Mouse (Mus musculus) neural tube, embryonic 15.5 days (tissue): ENCODE data around the gene Podxl2. TPM values are rescaled to one million over a fixed set of nuclear protein-coding genes. Genes with fewer than 3 reads are reported as not detected.

Experiments
- ATAC-seq: fragments of 200-750 bp; cut with Nextera tagmentation; 2 replicates; pipeline ENCODE4 v1.8.0; 2017; ENCODE audit warnings: mild to moderate bottlenecking, moderate TSS enrichment, moderate library complexity; ENCODE audit not compliant: low FRiP score
- H3K27ac ChIP-seq: fragments of 300-500 bp; sonication (generic); replicated peaks from 2 replicates; pipeline ENCODE4 v1.5.1; 2015; ENCODE audit warnings: mild to moderate bottlenecking, inconsistent platforms
- H3K27me3 ChIP-seq: fragments of 300-500 bp; sonication (generic); replicated peaks from 2 replicates; pipeline ENCODE4 v1.6.1; 2015; ENCODE audit warnings: inconsistent platforms
- H3K36me3 ChIP-seq: fragments of 300-500 bp; sonication (generic); 2 replicates; pipeline ENCODE4 v1.6.1; 2015; ENCODE audit warnings: inconsistent platforms
- H3K4me1 ChIP-seq: fragments of 300-500 bp; sonication (generic); 2 replicates; pipeline ENCODE4 v1.6.1; 2015; ENCODE audit warnings: inconsistent platforms
- H3K4me2 ChIP-seq: fragments of 300-500 bp; sonication (generic); 2 replicates; pipeline ENCODE4 v1.6.1; 2015; ENCODE audit warnings: inconsistent platforms, mild to moderate bottlenecking, moderate library complexity
- H3K4me3 ChIP-seq: fragments of 300-500 bp; sonication (generic); replicated peaks from 2 replicates; pipeline ENCODE4 v1.5.1; 2015; ENCODE audit warnings: mild to moderate bottlenecking, inconsistent platforms
- H3K9ac ChIP-seq: fragments of 300-500 bp; sonication (generic); replicated peaks from 2 replicates; pipeline ENCODE4 v1.6.1; 2015; ENCODE audit warnings: mild to moderate bottlenecking, inconsistent platforms
- H3K9me3 ChIP-seq: fragments of 300-500 bp; sonication (generic); replicated peaks from 2 replicates; pipeline ENCODE4 v1.6.1; 2016; ENCODE audit warnings: inconsistent platforms
- WGBS: fragments of 180-500 bp; shearing (Covaris S2); methylation state at CpG from one replicate; pipeline ENCODE4 v1.1.7; 2015; ENCODE audit warnings: mixed read lengths; 5-methylcytosine and 5-hydroxymethylcytosine counted together
- polyA plus RNA-seq: library from polyadenylated mRNA; unstranded; fragments of >200 nt; fragmentation: Nextera tagmentation; extraction: Ambion mirVana; gene quantifications from 2 replicates; pipeline ENCODE4 v1.2.1, GENCODE M21; 2015

Podxl2 gene
- polyA plus RNA-seq, 1 experiment from 2014 or later = 640 TPM

DNA sequence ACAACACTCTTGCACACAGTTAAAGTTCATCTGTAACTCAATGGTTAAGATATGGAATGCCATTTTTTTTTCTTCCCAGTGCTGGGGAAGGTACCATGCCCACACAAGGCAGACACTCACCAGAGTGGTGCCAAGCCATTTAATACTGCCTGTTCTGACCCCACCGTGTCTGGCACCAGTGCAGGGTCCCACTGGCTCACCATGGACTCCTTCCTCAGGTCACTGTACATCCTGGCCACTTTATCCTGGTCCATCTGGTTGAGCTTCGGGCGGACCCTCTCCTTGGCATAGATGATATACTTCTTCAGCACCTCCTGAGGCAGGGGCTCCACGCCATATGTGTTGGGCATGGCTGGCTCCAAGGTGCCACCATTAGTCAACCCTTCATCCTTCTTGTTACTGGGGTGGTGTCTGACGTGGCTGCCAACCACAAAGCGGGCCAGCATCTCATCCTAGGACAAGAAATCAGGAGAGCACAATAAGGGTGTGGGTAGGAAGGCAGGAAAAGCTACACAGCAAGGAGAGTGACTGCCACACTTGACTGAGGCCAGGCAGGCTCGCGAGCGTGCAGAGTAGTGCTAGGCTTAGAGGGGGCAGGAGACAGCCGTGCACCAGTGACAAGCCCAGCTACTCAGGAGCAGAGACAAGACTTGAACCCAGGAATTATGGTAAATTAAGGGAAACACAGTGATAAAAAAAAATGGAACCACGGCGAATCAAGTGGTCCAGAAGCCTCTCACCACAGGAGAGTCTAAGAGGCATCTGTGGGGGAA lies 11.0 kb upstream of the Podxl2 start:
- H3K4me1 ChIP-seq = 0 out of 2 replicates have a peak, but pooled peaks cover 9% of the 10 kb centered on the region
- no peaks in the 10 kb centered on the region for H3K27me3 ChIP-seq
- peaks cover 22% of the 10 kb centered on the region for H3K36me3 ChIP-seq

DNA sequence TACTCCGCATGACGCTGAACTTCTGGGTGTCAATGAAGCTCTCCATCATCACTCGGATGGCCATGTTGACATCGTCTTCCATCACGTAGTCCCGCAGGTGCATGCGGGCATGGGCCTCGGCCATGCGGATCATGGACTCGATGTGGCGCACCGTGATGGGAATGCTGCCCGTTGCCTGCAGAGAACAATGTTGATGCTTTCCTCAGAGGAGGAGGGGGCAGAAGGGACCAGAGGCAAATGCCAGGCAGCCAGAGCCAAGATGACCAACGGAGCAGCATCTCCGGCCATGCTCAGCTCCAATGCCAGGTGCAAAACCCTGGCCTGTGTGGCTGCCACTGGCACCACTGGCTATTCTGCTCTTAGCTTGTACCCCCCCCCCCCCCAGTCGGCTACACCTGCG lies 9.8 kb upstream of the Podxl2 start:
- Histone ChIP-seq H3K4me3 (no peak overlapping the region), H3K9me3 (no peaks in the 10 kb centered on the region), H3K4me2 (no peak overlapping the region), H3K9ac (no peak overlapping the region), H3K4me1 (0 out of 2 replicates have a peak, but pooled peaks cover 9% of the 10 kb centered on the region), H3K27me3 (no peaks in the 10 kb centered on the region), H3K36me3 (peaks cover 19% of the 10 kb centered on the region), H3K27ac (no peak overlapping the region)
- ATAC-seq = no peak
- 96% methylated on average over 17 of the region's 17 CpGs for WGBS

More for the DNA sequence above, 11.0 kb upstream of the Podxl2 start:
- Histone ChIP-seq H3K4me2 (no peak overlapping the region), H3K4me3 (no peak overlapping the region), H3K27ac (no peak overlapping the region), H3K9me3 (no peaks in the 10 kb centered on the region), H3K9ac (no peak overlapping the region)
- no peak for ATAC-seq
- WGBS = 72% methylated on average over 12 of the region's 12 CpGs

DNA sequence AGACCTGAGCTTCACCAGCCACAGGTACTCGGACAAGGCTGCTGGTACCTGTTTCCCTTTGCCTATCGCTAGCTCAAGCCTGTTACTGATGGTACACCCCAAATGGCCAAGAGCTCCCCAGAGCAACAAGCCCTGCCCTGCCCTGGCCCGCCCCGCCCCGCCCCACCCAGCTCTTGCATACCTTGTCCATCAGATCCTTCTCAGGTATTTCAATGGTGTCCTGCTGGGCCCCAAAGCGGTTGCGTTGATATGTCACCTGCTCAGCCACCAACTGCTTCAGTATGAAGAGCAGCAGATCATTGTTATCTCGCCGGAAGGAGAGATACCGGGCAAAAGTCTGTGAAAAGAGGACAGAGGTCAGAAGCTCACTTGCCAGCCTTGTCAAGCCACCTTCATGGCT lies 9.4 kb upstream of the Podxl2 start:
- ATAC-seq = no peak
- 0 out of 2 replicates have a peak, but pooled peaks cover 9% of the 10 kb centered on the region for H3K4me1 ChIP-seq
- WGBS = 93% methylated on average over 10 of the region's 10 CpGs
- peaks cover 14% of the 10 kb centered on the region for H3K36me3 ChIP-seq
- no peak overlapping the region for H3K4me3 ChIP-seq
- H3K27ac ChIP-seq = no peak overlapping the region
- H3K9ac ChIP-seq = no peak overlapping the region
- no peaks in the 10 kb centered on the region for H3K27me3 ChIP-seq
- no peak overlapping the region for H3K4me2 ChIP-seq
- H3K9me3 ChIP-seq = no peaks in the 10 kb centered on the region

DNA sequence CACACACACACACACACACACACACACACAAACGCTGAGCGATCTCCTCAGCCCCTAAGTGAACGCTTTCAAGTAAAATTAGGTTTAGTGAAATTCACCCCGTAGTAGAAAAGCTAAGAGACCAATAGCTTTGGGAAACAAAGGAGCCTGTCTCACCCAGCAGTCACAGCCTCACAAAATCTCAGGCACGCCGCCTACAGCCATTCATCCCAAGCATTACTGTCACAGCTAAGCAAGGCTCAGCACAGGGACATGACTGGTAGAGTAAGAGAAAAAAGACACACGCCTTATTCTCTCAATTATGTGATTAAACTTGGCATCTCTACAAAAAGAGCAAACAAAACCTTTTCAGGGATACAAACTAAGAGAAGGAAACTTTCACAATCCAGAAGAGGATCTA lies 6.5 kb upstream of the Podxl2 start:
- Histone ChIP-seq H3K27me3 (no peaks in the 10 kb centered on the region), H3K4me3 (no peak overlapping the region), H3K36me3 (peaks cover 14% of the 10 kb centered on the region), H3K27ac (no peak overlapping the region), H3K9ac (no peak overlapping the region), H3K9me3 (no peaks in the 10 kb centered on the region), H3K4me1 (0 out of 2 replicates have a peak, but pooled peaks cover 4% of the 10 kb centered on the region), H3K4me2 (no peak overlapping the region)
- no peak for ATAC-seq
- 47% methylated on average over 7 of the region's 7 CpGs for WGBS

DNA sequence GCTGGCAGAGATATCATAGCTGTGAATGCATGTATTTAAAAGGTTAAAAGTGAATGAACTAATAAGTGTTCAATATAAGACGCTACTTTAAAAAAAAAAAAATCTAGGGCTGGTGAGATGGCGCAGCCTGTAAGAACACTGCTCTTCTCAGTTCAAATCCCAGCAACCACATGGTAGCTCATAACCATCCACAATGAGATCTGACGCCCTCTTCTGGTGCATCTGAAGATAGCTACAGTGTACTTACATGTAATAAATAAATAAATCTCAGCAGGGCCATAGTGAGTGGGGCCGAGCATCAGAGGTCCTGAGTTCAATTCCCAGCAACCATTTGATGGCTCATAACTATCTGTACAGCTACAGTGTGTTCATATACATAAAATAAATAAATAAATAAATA lies 4.6 kb upstream of the Podxl2 start:
- no peak overlapping the region for H3K4me3 ChIP-seq
- H3K27ac ChIP-seq = no peak overlapping the region
- H3K4me1 ChIP-seq = peaks cover 10% of the 10 kb centered on the region
- H3K27me3 ChIP-seq = no peaks in the 10 kb centered on the region
- H3K36me3 ChIP-seq = peaks cover 3% of the 10 kb centered on the region
- 58% methylated on average over 4 of the region's 4 CpGs for WGBS
- no peaks in the 10 kb centered on the region for H3K9me3 ChIP-seq
- no peak overlapping the region for H3K9ac ChIP-seq
- no peak for ATAC-seq
- no peak overlapping the region for H3K4me2 ChIP-seq

DNA sequence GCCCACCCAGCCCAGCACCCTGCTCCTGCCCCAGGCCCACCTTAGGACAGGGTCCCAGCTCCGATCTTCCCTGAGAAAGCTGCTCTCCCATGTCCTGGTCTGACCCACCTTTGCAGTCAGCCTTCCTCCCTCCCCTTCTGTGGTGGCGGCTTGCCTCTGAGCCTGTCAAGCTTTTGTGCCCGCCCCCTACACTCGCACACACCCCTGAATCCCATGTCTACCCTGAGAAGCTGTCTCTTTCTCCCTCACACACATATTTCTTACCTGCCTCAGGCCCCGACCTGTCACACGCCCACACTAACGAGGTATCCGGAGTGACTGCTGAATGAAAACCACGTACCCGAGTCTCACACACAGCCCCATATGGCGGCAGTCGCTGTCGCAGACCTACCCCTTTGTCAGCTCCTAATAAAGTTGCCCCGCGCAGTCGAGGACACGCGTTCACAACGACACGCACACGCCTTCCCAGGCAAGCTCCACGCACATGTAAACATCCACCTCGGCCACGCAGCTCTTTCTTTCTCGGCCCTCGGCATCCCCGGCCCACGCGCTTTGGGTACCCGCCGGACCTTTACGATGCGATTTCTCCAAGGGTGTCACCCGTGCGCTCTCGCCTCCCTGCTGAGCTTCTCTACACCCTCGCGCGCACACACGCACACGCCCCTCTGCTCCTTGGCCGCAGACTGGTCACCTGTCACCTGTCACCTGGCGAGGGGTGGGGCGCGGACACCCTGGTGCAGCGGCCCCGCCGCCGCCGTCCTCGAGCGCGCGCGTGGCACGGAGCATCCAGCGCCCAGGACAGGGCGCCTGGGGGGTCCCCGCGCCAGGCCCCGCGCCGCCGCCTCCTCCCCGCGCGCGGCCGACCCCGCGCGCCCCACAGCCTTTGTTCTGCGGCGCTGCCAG lies 628 bp downstream of the Podxl2 start:
- peak overlapping the region; percentile 81 for H3K4me2 ChIP-seq
- 1% methylated on average over 58 of the region's 74 CpGs for WGBS
- H3K4me3 ChIP-seq = peak overlapping the region; percentile 86
- peak overlapping the region; percentile 97 for H3K27ac ChIP-seq
- peak overlapping the region; percentile 96 for H3K9ac ChIP-seq
- no peaks in the 10 kb centered on the region for H3K9me3 ChIP-seq
- ATAC-seq = peak; percentile 69
- H3K36me3 ChIP-seq = no peaks in the 10 kb centered on the region
- H3K27me3 ChIP-seq = no peaks in the 10 kb centered on the region
- peaks cover 48% of the 10 kb centered on the region for H3K4me1 ChIP-seq

DNA sequence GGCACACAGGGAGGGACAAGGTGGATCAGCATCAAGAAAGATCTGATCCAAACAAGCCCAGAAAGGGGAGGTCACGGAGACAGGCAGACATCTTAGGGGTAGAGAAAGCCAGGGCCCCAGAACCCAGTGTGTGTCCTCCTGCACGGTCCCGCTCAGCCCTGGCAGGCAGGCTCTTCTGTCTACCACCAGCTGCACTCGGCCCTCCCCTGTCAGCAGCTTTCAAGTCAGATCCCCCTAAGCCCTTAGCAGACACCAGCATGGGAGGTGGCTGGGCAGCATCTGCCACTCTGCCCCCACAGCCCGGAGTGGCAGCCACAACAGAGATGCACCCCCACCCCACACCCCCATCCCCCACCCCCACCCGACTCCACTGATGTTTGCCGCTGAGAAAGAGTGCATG lies 2.0 kb downstream of the Podxl2 start:
- no peak for ATAC-seq
- Histone ChIP-seq H3K4me1 (peaks cover 50% of the 10 kb centered on the region), H3K4me2 (peak overlapping the region; percentile 81), H3K4me3 (peak overlapping the region; percentile 86), H3K27me3 (no peaks in the 10 kb centered on the region), H3K27ac (peak overlapping the region; percentile 97), H3K36me3 (no peaks in the 10 kb centered on the region), H3K9me3 (no peaks in the 10 kb centered on the region), H3K9ac (peak overlapping the region; percentile 96)
- whole genome bisulfite sequencing = 27% methylated on average over 7 of the region's 7 CpGs

DNA sequence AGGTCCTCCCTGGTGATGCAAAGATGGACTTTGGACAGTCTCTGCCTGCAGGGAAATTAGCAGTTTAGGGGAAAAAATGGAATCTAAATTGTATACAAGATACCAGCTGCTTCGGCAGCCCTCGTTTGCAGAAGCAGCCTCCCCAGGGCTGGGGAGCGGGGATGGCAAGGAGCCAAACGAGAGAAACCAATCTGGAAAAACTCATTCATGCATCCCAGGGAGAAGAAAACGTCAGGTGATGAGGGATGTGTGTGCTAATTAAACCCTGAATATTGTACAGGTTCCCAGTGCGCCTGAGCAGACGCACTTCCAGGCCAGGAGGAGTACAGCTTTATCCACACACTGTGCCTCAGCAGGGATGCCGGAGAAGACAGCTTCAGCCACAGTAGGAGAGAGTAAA lies 3.3 kb downstream of the Podxl2 start:
- Histone ChIP-seq H3K9me3 (no peaks in the 10 kb centered on the region), H3K4me3 (peak overlapping the region; percentile 86), H3K4me1 (peaks cover 56% of the 10 kb centered on the region), H3K9ac (no peak overlapping the region; the same call in 1 of the 2 replicates), H3K36me3 (no peaks in the 10 kb centered on the region; the same call in 1 of the 2 replicates), H3K27me3 (no peaks in the 10 kb centered on the region), H3K4me2 (peak overlapping the region; percentile 81), H3K27ac (peak overlapping the region; percentile 97)
- WGBS = 20% methylated on average over 8 of the region's 8 CpGs
- ATAC-seq = peak; percentile 3; the same call in 1 of the 2 replicates

DNA sequence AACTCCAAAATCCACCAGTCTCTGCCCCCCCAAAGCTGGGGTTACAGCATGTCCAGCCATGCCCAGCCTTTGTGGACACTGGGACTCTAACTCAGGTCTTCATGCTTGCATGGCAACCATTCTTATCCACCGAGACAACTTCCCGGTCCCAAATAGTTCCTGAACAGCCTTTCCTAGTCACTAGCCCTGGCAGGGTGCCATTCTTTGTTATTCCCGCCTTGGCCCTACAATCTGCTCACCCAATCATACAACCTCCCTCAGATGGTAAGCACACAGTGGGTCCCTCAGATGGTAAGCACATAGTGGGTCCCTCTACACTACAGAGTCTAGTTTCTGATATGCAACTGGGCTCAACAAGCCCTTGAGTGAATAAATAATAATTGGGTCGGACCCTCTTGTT lies 4.2 kb downstream of the Podxl2 start:
- no peak for ATAC-seq
- Histone ChIP-seq H3K9me3 (no peaks in the 10 kb centered on the region), H3K4me3 (no peak overlapping the region), H3K27me3 (no peaks in the 10 kb centered on the region), H3K9ac (no peak overlapping the region), H3K36me3 (no peaks in the 10 kb centered on the region; the same call in 1 of the 2 replicates), H3K4me2 (peak overlapping the region; percentile 81), H3K27ac (peak overlapping the region; percentile 97), H3K4me1 (peaks cover 58% of the 10 kb centered on the region)
- 30% methylated on average over 4 of the region's 4 CpGs for WGBS

DNA sequence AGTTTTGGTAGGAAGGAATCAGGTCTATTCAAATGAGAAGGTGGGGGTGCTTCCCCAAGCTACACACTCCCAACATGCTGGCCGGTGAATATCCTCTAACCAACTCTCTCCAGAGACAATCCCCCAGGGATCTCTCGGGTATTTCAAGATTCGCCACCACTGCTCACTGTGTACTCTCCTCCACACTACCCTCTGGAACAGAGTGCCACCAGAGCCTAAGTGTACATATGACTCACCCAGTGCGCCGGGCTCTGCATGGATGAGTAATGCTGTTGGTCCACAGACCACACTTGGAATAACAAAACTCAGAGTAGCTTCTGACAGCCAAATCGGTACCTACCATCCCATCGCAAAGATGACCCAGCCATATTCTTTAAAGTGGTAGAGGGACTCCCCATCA lies 5.4 kb downstream of the Podxl2 start:
- no peak overlapping the region for H3K27ac ChIP-seq
- no peak overlapping the region for H3K4me3 ChIP-seq
- no peak for ATAC-seq
- no peaks in the 10 kb centered on the region for H3K9me3 ChIP-seq
- H3K27me3 ChIP-seq = no peaks in the 10 kb centered on the region
- H3K4me1 ChIP-seq = peaks cover 52% of the 10 kb centered on the region
- no peak overlapping the region for H3K4me2 ChIP-seq
- peaks cover 7% of the 10 kb centered on the region for H3K36me3 ChIP-seq
- no peak overlapping the region for H3K9ac ChIP-seq
- WGBS = 73% methylated on average over 7 of the region's 7 CpGs

DNA sequence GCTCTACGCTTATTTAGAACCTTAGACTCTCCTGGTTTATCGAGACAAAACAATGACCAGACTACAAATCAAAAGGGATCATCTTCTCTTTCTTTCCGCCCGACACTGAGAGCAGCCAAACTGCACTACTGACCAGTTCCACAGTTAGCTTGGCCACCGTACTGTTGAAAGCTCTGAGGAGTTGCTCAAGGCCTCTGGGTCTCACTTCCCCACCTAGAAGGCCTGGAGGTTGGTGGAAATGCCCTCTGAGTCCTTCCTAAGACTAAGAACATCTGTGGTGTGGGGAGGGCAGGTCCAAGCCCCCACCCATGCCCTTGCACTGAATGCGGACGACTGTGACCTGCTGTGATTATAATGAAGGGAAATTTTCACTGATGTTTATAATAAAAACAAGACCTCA lies 9.1 kb downstream of the Podxl2 start:
- H3K27ac ChIP-seq = no peak overlapping the region
- H3K9ac ChIP-seq = no peak overlapping the region
- no peaks in the 10 kb centered on the region for H3K27me3 ChIP-seq
- WGBS = 85% methylated on average over 7 of the region's 7 CpGs
- peaks cover 25% of the 10 kb centered on the region for H3K4me1 ChIP-seq
- H3K4me2 ChIP-seq = no peak overlapping the region
- H3K4me3 ChIP-seq = no peak overlapping the region
- H3K9me3 ChIP-seq = no peaks in the 10 kb centered on the region
- no peak for ATAC-seq
- H3K36me3 ChIP-seq = peaks cover 41% of the 10 kb centered on the region
